Mouse (Mus musculus): ENCODE results near the gene Hells.

DNA sequence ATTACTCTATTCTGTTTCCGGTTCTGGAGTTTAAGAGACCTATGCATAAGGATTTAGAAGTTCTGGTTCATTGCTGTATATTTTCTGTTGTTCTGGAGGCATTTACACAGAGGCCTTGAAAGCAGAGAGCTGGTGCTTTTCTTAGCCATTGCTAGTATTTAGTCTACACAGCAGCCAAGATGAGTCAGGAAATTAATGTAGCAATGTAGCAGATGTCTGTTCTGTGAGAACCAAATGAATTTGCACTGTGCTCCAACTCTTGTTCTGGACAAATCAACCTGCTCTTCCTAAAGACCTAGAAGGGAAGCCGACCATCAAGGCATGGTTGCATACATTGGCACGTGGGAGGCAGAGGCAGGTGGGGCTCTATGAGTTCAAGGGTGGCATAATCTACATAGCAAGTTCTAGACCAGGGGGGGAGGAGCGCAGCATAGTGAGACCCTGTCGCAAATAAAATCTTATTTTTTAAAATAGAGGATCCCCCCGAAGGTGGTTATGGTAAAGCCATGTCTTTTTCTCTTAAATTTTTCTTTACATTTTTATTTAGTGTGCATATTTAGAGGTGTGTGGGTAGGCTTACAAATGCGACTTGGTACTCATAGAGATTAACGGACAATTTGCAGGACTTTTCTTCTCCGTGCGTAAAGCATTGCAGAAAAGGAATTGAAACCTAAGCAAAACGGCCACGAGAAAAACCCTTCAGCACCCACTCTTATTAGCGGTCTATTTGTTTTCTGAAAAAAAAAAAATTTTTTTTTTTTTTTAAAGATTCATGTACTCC is 1.1 kb upstream of the Hells start:
- TF ChIP-seq TAL1 (IDR thresholded peaks at IDR 0.05; ENCODE audit: low read length): no peak
- TF ChIP-seq GATA1 (IDR thresholded peaks at IDR 0.05; ENCODE audit: low read length): no peak
